In genomic region chr7:141364349-141365048, GRCm38 (mm10) we compare ENCODE assay signal across 19 mouse cellular contexts. TPM values are rescaled to one million over a fixed set of nuclear protein-coding genes. Genes with fewer than 3 reads are reported as not detected.
DNase-seq lines count a peak whose midpoint lies in the region; ATAC-seq and TF ChIP-seq lines count a peak whose summit lies in the region.
"Had no signal": no experiment of that assay in that cellular context is flagged by ENCODE, and none has a peak within 500 bp of the region (broad histone marks: within the 10 kb centered on the region; RNA-seq: fewer than 3 reads in every experiment).

No protein-coding gene starts in this region.

- DNase-seq in left cerebral cortex, adult 2 months (ENCODE audit: extremely low spot score in 1 of 2, low spot score in 2 of 2), result no peak
- no peak for DNase-seq in left cerebral cortex, adult 18-20 months (ENCODE audit: low spot score in 2 of 2)
- DNase-seq in c-Kit-negative CD71-positive TER-119-positive erythroid progenitor cells, embryonic 14.5 days (ENCODE audit: low read depth, low spot score), result peak; percentile 74
- DNase-seq in testis, postnatal 14 days (ENCODE audit: low spot score), result no peak
- DNase-seq: adrenal gland, postnatal 36 days; cerebellum, adult 18-20 months; embryo, embryonic 11 days; forebrain, postnatal 0 days; gastrocnemius, postnatal 36 days; kidney, adult 11 months; right cerebral cortex, postnatal 4 days had no signal

- peaks cover 32% of the 10 kb centered on the region for H3K4me1 ChIP-seq in liver, embryonic 16.5 days (ENCODE audit: control insufficient read depth, low read depth, low read length)
- H3K4me1 ChIP-seq in kidney, embryonic 15.5 days, result peaks cover 8% of the 10 kb centered on the region; the same call in 1 of the 2 replicates
- H3K4me1 ChIP-seq: hindbrain, embryonic 12.5 days; neural tube, embryonic 13.5 days had no signal

- H3K27ac ChIP-seq in left cerebral cortex, adult 2 months, result peak overlapping the region; percentile 72; the same call in 1 of the 2 replicates
- peak overlapping the region; percentile 97 for H3K27ac ChIP-seq in liver, embryonic 16.5 days (ENCODE audit: low read length)
- no peak overlapping the region for H3K27ac ChIP-seq in kidney, embryonic 15.5 days
- H3K27ac ChIP-seq: hindbrain, embryonic 12.5 days; neural tube, embryonic 13.5 days had no signal

- no peaks in the 10 kb centered on the region for H3K36me3 ChIP-seq in liver, embryonic 16.5 days (ENCODE audit: control insufficient read depth, insufficient read depth)
- H3K36me3 ChIP-seq in kidney, embryonic 15.5 days, result no peaks in the 10 kb centered on the region
- H3K36me3 ChIP-seq: hindbrain, embryonic 12.5 days; neural tube, embryonic 13.5 days had no signal

- H3K4me3 ChIP-seq in left cerebral cortex, adult 2 months, result 0 out of 2 replicates have a peak overlapping the region, but pooled peaks have one; percentile 9
- H3K4me3 ChIP-seq in liver, embryonic 16.5 days (ENCODE audit: low read depth, low read length), result peak overlapping the region; percentile 7; the same call in 1 of the 2 replicates
- H3K4me3 ChIP-seq in kidney, embryonic 15.5 days (replicated peaks), result no peak overlapping the region
- H3K4me3 ChIP-seq: hindbrain, embryonic 12.5 days; megakaryocyte, embryonic 14.5 days; neural tube, embryonic 13.5 days had no signal

- peak overlapping the region; percentile 59 for H3K4me2 ChIP-seq in liver, embryonic 16.5 days (ENCODE audit: low read depth, low read length)
- H3K4me2 ChIP-seq in kidney, embryonic 15.5 days, result no peak overlapping the region
- H3K4me2 ChIP-seq: hindbrain, embryonic 12.5 days; neural tube, embryonic 13.5 days had no signal

- ATAC-seq in erythroblast, adult 5-6 weeks (replicated peaks; ENCODE audit: low FRiP score, poor library complexity, severe bottlenecking), result peak; percentile 82
- peak; percentile 96 for ATAC-seq in liver, embryonic 16.5 days (ENCODE audit: low read depth)
- no peak for ATAC-seq in frontal cortex, adult (ENCODE audit: low TSS enrichment)
- no peak for ATAC-seq in kidney, embryonic 15.5 days (replicated peaks; ENCODE audit: low FRiP score)
- ATAC-seq: CD4-positive, CD25-positive, alpha-beta regulatory T cell, adult 4 months had no signal

- 36% methylated on average over 5 of the region's 5 CpGs for WGBS in liver, embryonic 16.5 days (ENCODE audit: insufficient replicate concordance)
- 81% methylated on average over 5 of the region's 5 CpGs for WGBS in kidney, embryonic 15.5 days

- peak overlapping the region; percentile 54 for H3K9ac ChIP-seq in liver, embryonic 16.5 days (ENCODE audit: low read depth, low read length)
- H3K9ac ChIP-seq in kidney, embryonic 15.5 days, result no peak overlapping the region
- H3K9ac ChIP-seq: forebrain, postnatal 0 days; hindbrain, embryonic 12.5 days had no signal

- no peak for TF ChIP-seq CTCF in left cerebral cortex, adult 2 months (IDR thresholded peaks at IDR 0.05)

- intact Hi-C loops in left cerebral cortex, adult 2 months (cut with DNase I), result loop anchor here (5.0 kb wide), 2 partner anchors 82 to 97 kb away; partner anchors contain the start of gene Irf7

- H3K27me3 ChIP-seq in liver, embryonic 16.5 days (ENCODE audit: control insufficient read depth, insufficient read depth, low read depth, low read length), result peaks cover 7% of the 10 kb centered on the region
- H3K27me3 ChIP-seq in kidney, embryonic 15.5 days, result peaks cover 42% of the 10 kb centered on the region

- H3K9me3 ChIP-seq in liver, embryonic 16.5 days (replicated peaks; ENCODE audit: control insufficient read depth, low read length), result no peaks in the 10 kb centered on the region
- no peaks in the 10 kb centered on the region for H3K9me3 ChIP-seq in kidney, embryonic 15.5 days (replicated peaks)
- H3K9me3 ChIP-seq: hindbrain, embryonic 12.5 days; neural tube, embryonic 13.5 days had no signal

RNA-seq across cellular contexts. Expression of gene Eps8l2, which starts 25.8 kb away (rescaled TPM):
- total RNA-seq in left cerebral cortex, adult 2 months (2021), result 1 to 10 TPM; 3.6 to 5.3 TPM
- total RNA-seq in left cerebral cortex, adult 18-20 months (2021), result 1 to 10 TPM; 3.5 to 6.3 TPM
- not detected in 2 replicates for total RNA-seq in erythroblast, adult 5-6 weeks (2015; ENCODE audit: low replicate concordance)
- not detected in 2 replicates for total RNA-seq in erythroblast, adult 5-6 weeks (2017; ENCODE audit: low replicate concordance)
- 26.0 and 34.0 TPM in 2 replicates for polyA plus RNA-seq in liver, embryonic 16.5 days (2015; fragmentation: Nextera tagmentation; extraction: Ambion mirVana)
- 33.1 and 39.6 TPM in 2 replicates for polyA plus RNA-seq in kidney, embryonic 15.5 days (2015; fragmentation: Nextera tagmentation; extraction: Ambion mirVana)
- polyA plus RNA-seq: CD4-positive, CD25-positive, alpha-beta regulatory T cell, adult 4 months had no signal

RNA-seq across cellular contexts. Expression of gene Taldo1, which starts 27.5 kb away (rescaled TPM):
- total RNA-seq in left cerebral cortex, adult 2 months (2021), result 10 to 100 TPM; 87.5 to 90.9 TPM
- total RNA-seq in left cerebral cortex, adult 18-20 months (2021), result 100 to 1,000 TPM in 1 of 2 experiments, 10 to 100 TPM in 1; 96.6 to 104 TPM
- total RNA-seq in erythroblast, adult 5-6 weeks (2015; ENCODE audit: low replicate concordance), result 132 and 180 TPM in 2 replicates
- total RNA-seq in erythroblast, adult 5-6 weeks (2017; ENCODE audit: low replicate concordance), result 443 and 565 TPM in 2 replicates
- polyA plus RNA-seq in liver, embryonic 16.5 days (2015; fragmentation: Nextera tagmentation; extraction: Ambion mirVana), result 373 and 397 TPM in 2 replicates
- 340 and 353 TPM in 2 replicates for polyA plus RNA-seq in kidney, embryonic 15.5 days (2015; fragmentation: Nextera tagmentation; extraction: Ambion mirVana)

RNA-seq across cellular contexts. Expression of gene Tmem80, which starts 37.0 kb away (rescaled TPM):
- 10 to 100 TPM; 33.3 to 34.9 TPM for total RNA-seq in left cerebral cortex, adult 2 months (2021)
- total RNA-seq in left cerebral cortex, adult 18-20 months (2021), result 10 to 100 TPM; 24.6 to 34.6 TPM
- 6.5 and 8.4 TPM in 2 replicates for total RNA-seq in erythroblast, adult 5-6 weeks (2015; ENCODE audit: low replicate concordance)
- total RNA-seq in erythroblast, adult 5-6 weeks (2017; ENCODE audit: low replicate concordance), result 10.5 and 12.9 TPM in 2 replicates
- polyA plus RNA-seq in liver, embryonic 16.5 days (2015; fragmentation: Nextera tagmentation; extraction: Ambion mirVana), result 13.9 and 16.7 TPM in 2 replicates
- 52.8 and 54.4 TPM in 2 replicates for polyA plus RNA-seq in kidney, embryonic 15.5 days (2015; fragmentation: Nextera tagmentation; extraction: Ambion mirVana)

RNA-seq across cellular contexts. Expression of gene Deaf1, which starts 37.0 kb away (rescaled TPM):
- 10 to 100 TPM; 63.1 to 63.8 TPM for total RNA-seq in left cerebral cortex, adult 2 months (2021)
- total RNA-seq in left cerebral cortex, adult 18-20 months (2021), result 10 to 100 TPM; 62.8 to 70.5 TPM
- total RNA-seq in erythroblast, adult 5-6 weeks (2015; ENCODE audit: low replicate concordance), result 9.4 and 18.3 TPM in 2 replicates
- 14.1 and 16.0 TPM in 2 replicates for total RNA-seq in erythroblast, adult 5-6 weeks (2017; ENCODE audit: low replicate concordance)
- 11.6 and 13.6 TPM in 2 replicates for polyA plus RNA-seq in liver, embryonic 16.5 days (2015; fragmentation: Nextera tagmentation; extraction: Ambion mirVana)
- polyA plus RNA-seq in kidney, embryonic 15.5 days (2015; fragmentation: Nextera tagmentation; extraction: Ambion mirVana), result 68.2 and 81.1 TPM in 2 replicates

RNA-seq across cellular contexts. Expression of gene Gatd1, which starts 49.4 kb away (rescaled TPM):
- 10 to 100 TPM; 38.9 to 46.5 TPM for total RNA-seq in left cerebral cortex, adult 2 months (2021)
- 10 to 100 TPM; 40.4 to 45.1 TPM for total RNA-seq in left cerebral cortex, adult 18-20 months (2021)
- 6.3 and 9.2 TPM in 2 replicates for total RNA-seq in erythroblast, adult 5-6 weeks (2015; ENCODE audit: low replicate concordance)
- total RNA-seq in erythroblast, adult 5-6 weeks (2017; ENCODE audit: low replicate concordance), result 4.9 and 6.0 TPM in 2 replicates
- polyA plus RNA-seq in liver, embryonic 16.5 days (2015; fragmentation: Nextera tagmentation; extraction: Ambion mirVana), result 13.5 and 14.3 TPM in 2 replicates
- 61.5 and 61.8 TPM in 2 replicates for polyA plus RNA-seq in kidney, embryonic 15.5 days (2015; fragmentation: Nextera tagmentation; extraction: Ambion mirVana)

Comparison
In these comparisons a context has a peak if more than half of its experiments do, and no peak if none do; other contexts are left out.
1. ATAC-seq: peak in erythroblast, adult 5-6 weeks (single experiment) and liver, embryonic 16.5 days (single experiment); none in frontal cortex, adult (single experiment) and kidney, embryonic 15.5 days (single experiment).
2. RNA of gene Eps8l2, which starts 25.8 kb away (total RNA-seq): 3.5 to 6.3 TPM in left cerebral cortex, adult 18-20 months and 3.6 to 5.3 TPM in left cerebral cortex, adult 2 months; not detected in erythroblast, adult 5-6 weeks; every median in the first group is over 4 times any median in the second.